Mouse (Mus musculus) hindbrain, embryonic 14.5 days (tissue): ENCODE measurements around the gene Zdhhc3. TPM values are rescaled to one million over a fixed set of nuclear protein-coding genes. Genes with fewer than 3 reads are reported as not detected.

Experiments
- ATAC-seq: fragments of 200-750 bp; cut with Nextera tagmentation; 2 replicates; pipeline ENCODE4 v1.8.0; 2017; ENCODE audit warnings: moderate number of reproducible peaks, mild to moderate bottlenecking, moderate TSS enrichment, moderate library complexity; ENCODE audit not compliant: low FRiP score
- DNase-seq: peaks from one replicate; pipeline ENCODE4 v3.0.0-alpha.2; 2015; ENCODE audit warnings: low spot score
- H3K27ac ChIP-seq: fragments of 300-500 bp; sonication (generic); 2 replicates; pipeline ENCODE4 v1.5.1; 2014; ENCODE audit warnings: mild to moderate bottlenecking, moderate library complexity
- H3K27me3 ChIP-seq: fragments of 300-500 bp; sonication (generic); 2 replicates; pipeline ENCODE4 v1.6.1; 2014; ENCODE audit warnings: mild to moderate bottlenecking, low read length, mixed read lengths; ENCODE audit not compliant: control insufficient read depth, insufficient read depth
- H3K36me3 ChIP-seq: fragments of 300-500 bp; sonication (generic); replicated peaks from 2 replicates; pipeline ENCODE4 v1.6.1; 2014; ENCODE audit not compliant: control insufficient read depth, insufficient read depth
- H3K4me1 ChIP-seq: fragments of 300-500 bp; sonication (generic); replicated peaks from 2 replicates; pipeline ENCODE4 v1.6.1; 2014; ENCODE audit warnings: antibody characterized with exemption, low read length, mixed read lengths; ENCODE audit not compliant: control insufficient read depth, insufficient read depth
- H3K4me2 ChIP-seq: fragments of 300-500 bp; sonication (generic); replicated peaks from 2 replicates; pipeline ENCODE4 v1.6.1; 2014; ENCODE audit warnings: mild to moderate bottlenecking, moderate library complexity
- H3K4me3 ChIP-seq: fragments of 300-500 bp; sonication (generic); replicated peaks from 2 replicates; pipeline ENCODE4 v1.5.1; 2014; ENCODE audit warnings: mild to moderate bottlenecking, low read length
- H3K9ac ChIP-seq: fragments of 300-500 bp; sonication (generic); 2 replicates; pipeline ENCODE4 v1.6.1; 2014
- H3K9me3 ChIP-seq: fragments of 300-500 bp; sonication (generic); 2 replicates; pipeline ENCODE4 v1.6.1; 2016; ENCODE audit warnings: low read length; ENCODE audit not compliant: control insufficient read depth
- WGBS: fragments of 180-500 bp; shearing (Covaris S2); extraction: QIAGEN DNeasy Blood & Tissue Kit; methylation state at CpG from one replicate; pipeline ENCODE4 v1.1.7; 2014; 5-methylcytosine and 5-hydroxymethylcytosine counted together
- polyA plus RNA-seq: library from polyadenylated mRNA; unstranded; fragments of >200 nt; fragmentation: Nextera tagmentation; extraction: Ambion mirVana; gene quantifications from 2 replicates; pipeline ENCODE4 v1.2.1, GENCODE M21; 2014

The Zdhhc3 gene
- polyA plus RNA-seq = 63.6 and 71.7 TPM in 2 replicates

GRCm38 (mm10) chr9:123112805-123113521 lies at the start of gene Zdhhc3, which contains the start of gene Exosc7:
Gene Zdhhc3 (minus strand): TSS chr9:123113205.
Gene Exosc7 (plus strand): TSS chr9:123113215.
- Histone ChIP-seq H3K4me2 (peak within 1 kb of the TSS; percentile 75), H3K4me1 (peaks cover 19% of the 10 kb centered on the region), H3K9me3 (no peaks in the 10 kb centered on the region), H3K4me3 (peak within 1 kb of the TSS; percentile 73), H3K27me3 (no peaks in the 10 kb centered on the region), H3K36me3 (peaks cover 17% of the 10 kb centered on the region; the same call in 1 of the 2 replicates), H3K27ac (peak within 1 kb of the TSS; percentile 94), H3K9ac (peak within 1 kb of the TSS; percentile 94)
- under 1% methylated on average over 79 of the region's 79 CpGs for WGBS
- peak; percentile 95 for ATAC-seq
- DNase-seq = peak; percentile 95

GRCm38 (mm10) chr9:123161792-123162191 lies 48.8 kb upstream of the Zdhhc3 start:
- ATAC-seq (no peak), DNase-seq (no peak)
- WGBS = 77% methylated on average over 2 of the region's 2 CpGs
- H3K4me2 ChIP-seq = no peak overlapping the region
- H3K4me1 ChIP-seq = 0 out of 2 replicates have a peak, but pooled peaks cover 3% of the 10 kb centered on the region
- H3K4me3 ChIP-seq = no peak overlapping the region
- H3K27me3 ChIP-seq = peaks cover 1% of the 10 kb centered on the region; the same call in 1 of the 2 replicates
- no peaks in the 10 kb centered on the region for H3K9me3 ChIP-seq
- no peak overlapping the region for H3K9ac ChIP-seq
- H3K36me3 ChIP-seq = no peaks in the 10 kb centered on the region
- H3K27ac ChIP-seq = no peak overlapping the region

- no peaks in the 10 kb centered on the region for H3K4me1 ChIP-seq
- no peak overlapping the region for H3K9ac ChIP-seq
- no peak overlapping the region for H3K4me3 ChIP-seq
- ATAC-seq (no peak), DNase-seq (peak; percentile 75)
- peaks cover 4% of the 10 kb centered on the region; the same call in 1 of the 2 replicates for H3K27me3 ChIP-seq
- no peak overlapping the region for H3K27ac ChIP-seq
- no peaks in the 10 kb centered on the region for H3K36me3 ChIP-seq
- 71% methylated on average over 7 of the region's 7 CpGs for WGBS
- H3K4me2 ChIP-seq = no peak overlapping the region
- H3K9me3 ChIP-seq = no peaks in the 10 kb centered on the region
These were observed 46.3 kb upstream of the Zdhhc3 start for GRCm38 (mm10) chr9:123159330-123159729.

- WGBS = 65% methylated on average over 8 of the region's 8 CpGs
- Histone ChIP-seq H3K36me3 (no peaks in the 10 kb centered on the region), H3K9ac (no peak overlapping the region), H3K27me3 (peaks cover 4% of the 10 kb centered on the region; the same call in 1 of the 2 replicates), H3K9me3 (no peaks in the 10 kb centered on the region), H3K27ac (no peak overlapping the region), H3K4me1 (no peaks in the 10 kb centered on the region), H3K4me2 (no peak overlapping the region), H3K4me3 (no peak overlapping the region)
- ATAC-seq = no peak
- peak; percentile 66 for DNase-seq
These were observed 45.3 kb upstream of the Zdhhc3 start for GRCm38 (mm10) chr9:123158125-123158836.

GRCm38 (mm10) chr9:123157699-123158098 lies 44.7 kb upstream of the Zdhhc3 start:
- DNase-seq = no peak
- Histone ChIP-seq H3K4me2 (no peak overlapping the region), H3K9me3 (no peaks in the 10 kb centered on the region), H3K36me3 (no peaks in the 10 kb centered on the region), H3K4me3 (no peak overlapping the region), H3K4me1 (no peaks in the 10 kb centered on the region), H3K9ac (no peak overlapping the region), H3K27me3 (peaks cover 4% of the 10 kb centered on the region; the same call in 1 of the 2 replicates), H3K27ac (no peak overlapping the region)
- no peak for ATAC-seq

- ATAC-seq = peak; percentile 56; the same call in 1 of the 2 replicates
- no peak overlapping the region for H3K4me3 ChIP-seq
- WGBS = 29% methylated on average over 30 of the region's 30 CpGs
These were observed 43.9 kb upstream of the Zdhhc3 start for GRCm38 (mm10) chr9:123156910-123157361.

GRCm38 (mm10) chr9:123153121-123153520 lies 40.1 kb upstream of the Zdhhc3 start:
- Histone ChIP-seq H3K4me2 (no peak overlapping the region), H3K9ac (no peak overlapping the region), H3K4me3 (no peak overlapping the region), H3K27me3 (peaks cover 4% of the 10 kb centered on the region; the same call in 1 of the 2 replicates), H3K27ac (no peak overlapping the region), H3K4me1 (no peaks in the 10 kb centered on the region), H3K9me3 (no peaks in the 10 kb centered on the region), H3K36me3 (no peaks in the 10 kb centered on the region)
- DNase-seq = no peak
- no peak for ATAC-seq
- 93% methylated on average over 2 of the region's 2 CpGs for WGBS

More at GRCm38 (mm10) chr9:123156910-123157361, 43.9 kb upstream of the Zdhhc3 start:
- Histone ChIP-seq H3K4me1 (no peaks in the 10 kb centered on the region), H3K36me3 (no peaks in the 10 kb centered on the region), H3K27me3 (peaks cover 4% of the 10 kb centered on the region; the same call in 1 of the 2 replicates), H3K4me2 (peak overlapping the region; percentile 25), H3K9ac (no peak overlapping the region), H3K9me3 (no peaks in the 10 kb centered on the region), H3K27ac (no peak overlapping the region)
- DNase-seq = no peak

- no peak overlapping the region for H3K27ac ChIP-seq
- peaks cover 4% of the 10 kb centered on the region; the same call in 1 of the 2 replicates for H3K27me3 ChIP-seq
- DNase-seq (no peak), ATAC-seq (no peak)
- H3K9ac ChIP-seq = no peak overlapping the region
- no peak overlapping the region for H3K4me2 ChIP-seq
- no peaks in the 10 kb centered on the region for H3K9me3 ChIP-seq
- WGBS = 87% methylated on average over 3 of the region's 3 CpGs
- H3K4me3 ChIP-seq = no peak overlapping the region
- H3K4me1 ChIP-seq = no peaks in the 10 kb centered on the region
- H3K36me3 ChIP-seq = no peaks in the 10 kb centered on the region
These were observed 39.0 kb upstream of the Zdhhc3 start for GRCm38 (mm10) chr9:123152026-123152425.

- WGBS = 78% methylated on average over 1 of the region's 1 CpGs
- DNase-seq (no peak), ATAC-seq (no peak)
- Histone ChIP-seq H3K9me3 (no peaks in the 10 kb centered on the region), H3K27me3 (peaks cover under 1% of the 10 kb centered on the region; the same call in 1 of the 2 replicates), H3K27ac (no peak overlapping the region), H3K4me3 (no peak overlapping the region), H3K4me1 (no peaks in the 10 kb centered on the region), H3K9ac (no peak overlapping the region), H3K4me2 (no peak overlapping the region), H3K36me3 (no peaks in the 10 kb centered on the region)
These were observed 38.6 kb upstream of the Zdhhc3 start for GRCm38 (mm10) chr9:123151561-123151960.
